7 mouse cellular contexts compared by ENCODE assay signal in genomic region chr12:100724182-100724581, GRCm38 (mm10). TPM values are rescaled to one million over a fixed set of nuclear protein-coding genes. Genes with fewer than 3 reads are reported as not detected.
DNase-seq lines count a peak whose midpoint lies in the region; ATAC-seq lines count a peak whose summit lies in the region.

No protein-coding gene starts in this region.

- H3K4me2 ChIP-seq in neural tube, embryonic 11.5 days (ENCODE audit: low read depth), result peak overlapping the region; percentile 90
- H3K4me2 ChIP-seq in embryonic facial prominence, embryonic 14.5 days (ENCODE audit: low read depth, low read length), result peak overlapping the region; percentile 93
- H3K4me2 ChIP-seq in limb, embryonic 13.5 days (replicated peaks), result peak overlapping the region; percentile 89
- peak overlapping the region; percentile 81 for H3K4me2 ChIP-seq in neural tube, embryonic 14.5 days (ENCODE audit: low read depth, low read length)

- peaks cover 6% of the 10 kb centered on the region for H3K4me1 ChIP-seq in neural tube, embryonic 11.5 days (ENCODE audit: control insufficient read depth, insufficient read depth, low read length)
- H3K4me1 ChIP-seq in embryonic facial prominence, embryonic 14.5 days (ENCODE audit: control insufficient read depth, insufficient read depth, low read length), result peaks cover 16% of the 10 kb centered on the region
- peaks cover 20% of the 10 kb centered on the region; the same call in 1 of the 2 replicates for H3K4me1 ChIP-seq in limb, embryonic 13.5 days
- peaks cover 2% of the 10 kb centered on the region; the same call in 1 of the 2 replicates for H3K4me1 ChIP-seq in neural tube, embryonic 14.5 days (ENCODE audit: control insufficient read depth, insufficient read depth, low read length)

- no peaks in the 10 kb centered on the region for H3K36me3 ChIP-seq in neural tube, embryonic 11.5 days (ENCODE audit: control insufficient read depth, insufficient read depth, low read length)
- no peaks in the 10 kb centered on the region for H3K36me3 ChIP-seq in embryonic facial prominence, embryonic 14.5 days (ENCODE audit: control insufficient read depth, insufficient read depth, low read length)
- no peaks in the 10 kb centered on the region for H3K36me3 ChIP-seq in limb, embryonic 13.5 days
- H3K36me3 ChIP-seq in neural tube, embryonic 14.5 days (ENCODE audit: control insufficient read depth, insufficient read depth, low read length), result no peaks in the 10 kb centered on the region

- peak overlapping the region; percentile 67 for H3K9ac ChIP-seq in neural tube, embryonic 11.5 days (ENCODE audit: low read length)
- H3K9ac ChIP-seq in embryonic facial prominence, embryonic 14.5 days (ENCODE audit: low read depth, low read length), result peak overlapping the region; percentile 89
- H3K9ac ChIP-seq in limb, embryonic 13.5 days, result peak overlapping the region; percentile 84
- peak overlapping the region; percentile 70 for H3K9ac ChIP-seq in neural tube, embryonic 14.5 days (replicated peaks; ENCODE audit: low read depth, low read length)

- no peaks in the 10 kb centered on the region for H3K27me3 ChIP-seq in neural tube, embryonic 11.5 days (ENCODE audit: control insufficient read depth, insufficient read depth, low read length)
- no peaks in the 10 kb centered on the region for H3K27me3 ChIP-seq in embryonic facial prominence, embryonic 14.5 days (replicated peaks; ENCODE audit: control insufficient read depth, insufficient read depth, low read length)
- H3K27me3 ChIP-seq in limb, embryonic 13.5 days, result no peaks in the 10 kb centered on the region
- H3K27me3 ChIP-seq in neural tube, embryonic 14.5 days (ENCODE audit: control insufficient read depth, insufficient read depth, low read length), result no peaks in the 10 kb centered on the region

- H3K4me3 ChIP-seq in neural tube, embryonic 11.5 days (ENCODE audit: low read depth, low read length), result peak overlapping the region; percentile 68
- H3K4me3 ChIP-seq in embryonic facial prominence, embryonic 14.5 days (ENCODE audit: low read depth, low read length), result peak overlapping the region; percentile 84
- peak overlapping the region; percentile 82 for H3K4me3 ChIP-seq in limb, embryonic 13.5 days
- peak overlapping the region; percentile 69 for H3K4me3 ChIP-seq in neural tube, embryonic 14.5 days (ENCODE audit: low read depth, low read length)

- ATAC-seq in neural tube, embryonic 11.5 days (ENCODE audit: insufficient read depth, low FRiP score, low TSS enrichment), result peak; percentile 2
- no peak for ATAC-seq in embryonic facial prominence, embryonic 14.5 days (ENCODE audit: low read depth)
- ATAC-seq in limb, embryonic 13.5 days (ENCODE audit: low FRiP score, low read depth), result no peak
- ATAC-seq in neural tube, embryonic 14.5 days (ENCODE audit: low read depth), result peak; percentile 3

- peak; percentile 18 for DNase-seq in neural tube, embryonic 11.5 days (ENCODE audit: low spot score)
- no peak for DNase-seq in neural tube, embryonic 10.5 days (ENCODE audit: extremely low spot score, low spot score)
- DNase-seq in embryonic facial prominence, embryonic 14.5 days (ENCODE audit: low spot score), result no peak
- DNase-seq in yolk sac, embryonic 10.5 days (ENCODE audit: low spot score), result no peak
- no peak for DNase-seq in left cerebral cortex, adult 11 months (ENCODE audit: low spot score)

- under 1% methylated on average over 8 of the region's 8 CpGs for WGBS in neural tube, embryonic 11.5 days
- under 1% methylated on average over 8 of the region's 8 CpGs for WGBS in embryonic facial prominence, embryonic 14.5 days
- 2% methylated on average over 8 of the region's 8 CpGs for WGBS in limb, embryonic 13.5 days
- WGBS in neural tube, embryonic 14.5 days, result 6% methylated on average over 8 of the region's 8 CpGs

- peak overlapping the region; percentile 91 for H3K27ac ChIP-seq in neural tube, embryonic 11.5 days (ENCODE audit: low read depth, low read length)
- H3K27ac ChIP-seq in embryonic facial prominence, embryonic 14.5 days (replicated peaks; ENCODE audit: low read depth, low read length), result peak overlapping the region; percentile 98
- H3K27ac ChIP-seq in limb, embryonic 13.5 days, result peak overlapping the region; percentile 97
- H3K27ac ChIP-seq in neural tube, embryonic 14.5 days (ENCODE audit: low read depth, low read length), result peak overlapping the region; percentile 93

- no peaks in the 10 kb centered on the region for H3K9me3 ChIP-seq in neural tube, embryonic 11.5 days (ENCODE audit: control insufficient read depth, low read length)
- H3K9me3 ChIP-seq in embryonic facial prominence, embryonic 14.5 days (ENCODE audit: control insufficient read depth, low read length), result no peaks in the 10 kb centered on the region
- no peaks in the 10 kb centered on the region for H3K9me3 ChIP-seq in limb, embryonic 13.5 days
- no peaks in the 10 kb centered on the region for H3K9me3 ChIP-seq in neural tube, embryonic 14.5 days (ENCODE audit: control insufficient read depth, low read length)

RNA-seq across cellular contexts. Expression of gene Rps6ka5, which starts 2.6 kb away (rescaled TPM):
- 3.6 and 4.5 TPM in 2 replicates for polyA plus RNA-seq in neural tube, embryonic 11.5 days (2014; fragmentation: Nextera tagmentation; extraction: Ambion mirVana)
- 4.8 and 5.2 TPM in 2 replicates for polyA plus RNA-seq in embryonic facial prominence, embryonic 14.5 days (2014; fragmentation: Nextera tagmentation; extraction: Ambion mirVana)
- 5.7 and 6.6 TPM in 2 replicates for polyA plus RNA-seq in limb, embryonic 13.5 days (2015; fragmentation: Nextera tagmentation; extraction: Ambion mirVana)
- 7.2 and 7.9 TPM in 2 replicates for polyA plus RNA-seq in neural tube, embryonic 14.5 days (2014; fragmentation: Nextera tagmentation; extraction: Ambion mirVana)

RNA-seq across cellular contexts. Expression of gene Dglucy, which starts 54.7 kb away (rescaled TPM):
- 0.51 and 0.73 TPM in 2 replicates for polyA plus RNA-seq in neural tube, embryonic 11.5 days (2014; fragmentation: Nextera tagmentation; extraction: Ambion mirVana)
- polyA plus RNA-seq in embryonic facial prominence, embryonic 14.5 days (2014; fragmentation: Nextera tagmentation; extraction: Ambion mirVana), result 4.4 and 4.9 TPM in 2 replicates
- 1.7 and 1.9 TPM in 2 replicates for polyA plus RNA-seq in limb, embryonic 13.5 days (2015; fragmentation: Nextera tagmentation; extraction: Ambion mirVana)
- 1.9 and 4.0 TPM in 2 replicates for polyA plus RNA-seq in neural tube, embryonic 14.5 days (2014; fragmentation: Nextera tagmentation; extraction: Ambion mirVana)

Comparison
In these comparisons a context has a peak if more than half of its experiments do, and no peak if none do; other contexts are left out.
1. ATAC-seq: peak in neural tube, embryonic 11.5 days (single experiment) and neural tube, embryonic 14.5 days (single experiment); none in embryonic facial prominence, embryonic 14.5 days (single experiment) and limb, embryonic 13.5 days (single experiment).
2. Peak in every context shown above with its lines, with median percentiles within 50 percentile points of each other: H3K27ac ChIP-seq, H3K4me2 ChIP-seq, H3K4me3 ChIP-seq and H3K9ac ChIP-seq.